Mouse (Mus musculus) mature B cell (primary cell): ENCODE results near the gene Espn.

Experiments
- in situ Hi-C: fragments of 300-500 bp; cut with MboI; formaldehyde crosslinking; loops from 2 replicates; pipeline ENCODE4 v1.14.3; 2019

Espn gene

GRCm38 (mm10) chr4:152178344-152178864, 26.2 kb upstream of the Espn start:
- in situ Hi-C loops = loop anchor here (5.0 kb wide), 1 partner anchor 34 kb away; no protein-coding TSS in a partner anchor

GRCm38 (mm10) chr4:152177537-152178343, 25.6 kb upstream of the Espn start, which contains the start of gene Acot7:
Gene Acot7, plus strand, starts transcription at chr4:152178134.
- in situ Hi-C loops = loop anchor here (5.0 kb wide), 1 partner anchor 35 kb away; no protein-coding TSS in a partner anchor

DNA sequence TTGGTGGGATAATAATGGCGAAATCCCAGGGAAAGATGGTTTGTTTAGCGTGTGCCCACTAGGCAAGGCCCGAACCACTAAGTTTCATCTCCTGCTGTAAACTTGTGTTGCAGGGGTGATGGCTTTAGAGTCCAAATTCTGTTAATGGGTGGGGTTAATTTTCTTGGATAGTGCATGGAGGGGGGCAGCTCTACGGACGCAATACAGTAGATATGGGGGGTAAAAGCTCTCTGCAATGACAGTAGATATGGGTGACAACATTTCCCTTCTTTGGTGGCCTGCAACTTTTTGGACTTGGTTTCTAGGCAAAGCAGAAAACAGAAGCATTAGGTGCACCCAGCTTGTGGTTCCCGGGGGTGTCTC, 25.0 kb upstream of the Espn start:
- in situ Hi-C loops = loop anchor here (5.0 kb wide), 1 partner anchor 35 kb away; no protein-coding TSS in a partner anchor

DNA sequence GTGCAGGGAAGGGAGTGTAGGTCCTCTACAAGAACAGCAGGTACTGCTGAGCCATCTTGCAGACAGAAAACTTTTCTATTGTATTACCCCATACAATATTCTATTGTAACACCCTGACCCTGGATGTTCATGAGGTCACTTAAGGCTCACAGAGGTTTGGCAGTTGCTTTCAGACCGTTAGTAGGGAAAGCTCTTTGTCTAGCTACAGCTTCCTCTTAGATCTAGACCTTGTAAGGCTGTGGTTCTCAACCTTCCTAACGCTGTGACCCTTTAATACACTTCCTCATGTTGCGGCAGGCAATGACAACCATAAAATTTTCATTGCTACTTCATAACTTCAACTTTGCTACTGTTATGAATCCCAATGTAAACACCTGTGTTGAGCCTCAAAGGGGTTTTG, 24.5 kb upstream of the Espn start:
- in situ Hi-C loops = loop anchor here (5.0 kb wide), 1 partner anchor 36 kb away; no protein-coding TSS in a partner anchor

DNA sequence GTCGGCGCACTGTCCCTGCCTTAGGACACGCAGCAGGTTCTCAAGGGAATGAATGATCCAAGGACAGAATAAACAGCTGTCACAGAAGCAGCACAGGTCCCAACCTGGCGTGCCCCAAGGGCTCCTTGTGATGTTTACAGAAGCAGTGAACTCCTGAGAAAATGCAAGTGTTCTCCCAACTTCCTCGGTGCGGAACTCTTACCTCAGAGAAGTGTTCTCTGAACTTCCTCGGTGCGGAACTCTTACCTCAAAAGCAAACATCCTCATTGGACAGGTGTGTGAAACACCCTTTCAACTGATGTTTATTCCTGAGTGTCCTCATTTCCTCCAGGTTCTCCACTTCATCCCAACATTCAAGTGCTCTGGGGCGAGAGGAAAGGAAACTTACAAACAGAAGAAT, 21.8 kb upstream of the Espn start:
- in situ Hi-C loops = loop anchor here (5.0 kb wide), 1 partner anchor 118 kb away; the partner anchor contains the start of gene Hes3

DNA sequence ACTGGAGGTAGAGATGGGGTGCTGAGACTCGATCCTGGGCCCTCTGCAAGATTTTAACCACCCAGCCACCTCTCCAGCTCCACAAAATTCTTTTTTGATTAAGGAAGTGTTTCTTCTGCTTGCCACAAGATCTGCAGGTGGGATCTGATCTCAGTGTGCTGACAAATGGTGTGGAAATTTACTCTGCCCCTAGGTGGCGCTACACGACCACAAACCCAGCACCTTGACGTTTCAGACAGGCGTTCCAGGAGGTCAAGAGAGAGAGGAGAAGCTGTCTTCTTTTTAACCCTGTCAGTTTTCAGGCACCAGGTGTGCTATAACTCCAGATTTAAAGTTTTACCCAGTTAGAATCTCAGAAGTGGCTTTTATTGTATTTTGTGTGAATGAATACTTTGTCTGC, 20.9 kb upstream of the Espn start:
- in situ Hi-C loops = loop anchor here (5.0 kb wide), 1 partner anchor 119 kb away; the partner anchor contains the start of gene Hes3

DNA sequence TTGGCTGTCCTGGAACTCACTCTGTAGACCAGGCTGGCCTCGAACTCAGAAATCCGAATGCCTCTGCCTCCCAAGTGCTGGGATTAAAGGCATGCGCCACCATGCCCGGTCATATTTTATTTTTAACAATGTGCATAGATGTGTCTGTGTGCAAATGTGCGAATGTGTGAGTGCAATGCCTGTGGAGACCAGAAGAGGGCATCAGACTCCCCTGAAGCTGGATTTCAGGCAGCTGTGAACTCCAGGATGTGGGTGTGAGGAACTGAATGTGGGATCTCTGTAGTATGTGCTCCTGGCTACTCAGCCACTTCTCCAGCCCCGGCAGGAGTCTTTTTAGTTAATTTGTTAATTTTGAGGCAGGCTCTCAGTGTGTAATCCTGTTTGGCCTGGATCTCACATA, 19.4 kb upstream of the Espn start:
- in situ Hi-C loops = loop anchor here (5.0 kb wide), 1 partner anchor 121 kb away; the partner anchor contains the start of gene Hes3

- in situ Hi-C loops = loop anchor here (5.0 kb wide), 1 partner anchor 122 kb away; the partner anchor contains the start of gene Hes3
Measured at GRCm38 (mm10) chr4:152170286-152170685, 18.1 kb upstream of the Espn start.

GRCm38 (mm10) chr4:152169103-152169502, 16.9 kb upstream of the Espn start:
- in situ Hi-C loops = no loop called here

DNA sequence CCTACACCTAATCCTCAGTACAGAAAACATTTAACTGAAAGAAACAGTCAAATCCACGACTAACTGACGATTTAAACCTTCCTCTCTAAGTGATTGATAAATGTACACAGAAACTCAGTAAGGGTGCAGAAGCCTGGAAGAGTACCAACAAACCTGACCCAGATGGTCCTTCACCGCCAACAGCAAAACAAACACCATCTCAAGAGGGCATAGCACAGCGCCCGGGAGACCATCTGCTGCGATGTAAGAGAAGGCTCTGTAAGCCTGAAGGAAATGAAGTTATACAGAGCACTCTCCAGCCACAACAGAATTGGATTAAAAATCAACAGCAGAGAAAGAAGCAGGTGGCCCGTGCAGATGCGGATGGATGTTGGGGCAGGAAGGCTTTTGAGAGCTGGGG, 15.9 kb upstream of the Espn start:
- in situ Hi-C loops = no loop called here

- in situ Hi-C loops = no loop called here
Measured at GRCm38 (mm10) chr4:152165036-152165931, 13.1 kb upstream of the Espn start.

GRCm38 (mm10) chr4:152162748-152163147, 10.6 kb upstream of the Espn start:
- in situ Hi-C loops = no loop called here

DNA sequence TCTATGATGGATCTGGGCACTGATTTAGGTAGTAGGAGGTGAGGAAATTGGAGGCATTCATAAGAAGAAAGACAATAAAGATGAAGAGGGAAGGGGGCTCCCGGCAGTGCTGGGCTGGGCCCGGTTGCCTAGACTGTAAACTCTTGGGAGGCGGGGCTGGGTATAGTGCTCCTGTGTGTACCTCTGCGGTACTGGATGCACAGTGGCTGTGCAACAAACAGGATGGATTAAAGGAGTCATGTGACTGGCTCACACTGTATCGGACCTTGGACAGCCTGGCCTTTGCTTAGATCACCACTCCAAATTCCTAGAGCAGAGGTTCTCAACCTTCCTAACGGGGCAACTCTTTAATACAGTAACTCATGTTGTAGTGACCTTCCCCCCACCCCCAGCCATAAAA, 9.4 kb upstream of the Espn start:
- in situ Hi-C loops = no loop called here

GRCm38 (mm10) chr4:152160748-152161147, 8.6 kb upstream of the Espn start:
- in situ Hi-C loops = no loop called here

DNA sequence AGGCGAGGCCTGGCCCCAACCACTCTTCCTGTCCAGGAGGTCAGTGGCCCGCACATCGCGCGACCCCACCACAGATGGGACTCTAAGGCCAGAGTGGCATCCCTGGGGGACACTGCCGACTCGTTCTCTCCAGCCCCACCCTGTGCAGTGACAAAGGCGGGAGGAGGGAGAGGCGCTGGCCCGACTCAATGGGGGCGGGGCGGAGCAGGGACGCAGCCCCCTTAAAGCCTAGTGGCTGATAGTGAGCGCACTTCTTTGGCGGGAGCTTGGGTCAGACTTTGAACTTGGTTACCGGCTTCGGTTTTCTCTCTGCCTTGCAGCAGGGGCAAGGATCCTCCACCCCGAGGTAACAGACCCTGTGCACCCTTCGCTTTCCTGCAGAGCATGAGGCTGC, 7.1 kb upstream of the Espn start:
- in situ Hi-C loops = no loop called here

GRCm38 (mm10) chr4:152158585-152159284, 6.6 kb upstream of the Espn start, which contains the start of gene Hes2:
Gene Hes2, plus strand, starts transcription at chr4:152158867.
- in situ Hi-C loops = no loop called here

DNA sequence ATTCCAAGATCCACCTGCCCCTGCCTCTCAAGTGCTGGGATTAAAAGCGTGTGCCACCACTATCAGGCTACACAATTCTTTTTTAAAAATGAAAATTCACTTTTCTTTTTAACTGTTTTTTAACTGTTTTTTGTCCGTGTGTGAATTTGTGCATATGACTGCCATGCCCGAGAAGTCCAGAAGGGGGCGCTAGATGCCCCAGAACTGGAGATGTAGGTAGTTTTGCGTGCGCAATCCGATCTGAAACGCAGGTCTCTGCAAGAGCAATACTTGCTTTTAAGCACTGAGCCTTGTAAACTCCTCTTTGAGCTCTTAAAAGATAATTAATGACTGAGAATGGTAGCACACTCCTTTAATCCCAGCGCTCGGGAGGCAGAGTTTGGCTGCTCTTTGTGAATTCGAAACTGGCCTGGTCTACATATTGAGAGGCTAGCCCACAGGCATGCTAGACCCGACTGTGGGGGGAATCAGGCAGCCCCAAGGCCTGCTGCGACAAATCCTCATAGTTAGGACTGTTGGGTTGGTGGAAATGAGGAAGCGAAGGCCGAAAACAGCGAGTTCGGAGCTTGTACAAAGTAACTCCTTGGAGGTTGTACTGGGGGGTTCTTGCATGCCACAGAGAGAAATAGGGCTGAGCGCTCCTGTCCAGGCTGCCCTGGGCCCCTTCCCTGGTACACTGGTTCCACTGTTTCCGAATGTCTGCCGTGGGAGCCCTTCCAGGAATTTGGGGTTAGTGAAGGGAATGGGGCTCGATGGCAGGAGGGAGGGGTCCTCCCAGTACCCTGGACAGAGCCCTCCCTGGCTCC, 5.8 kb upstream of the Espn start:
- in situ Hi-C loops = no loop called here

DNA sequence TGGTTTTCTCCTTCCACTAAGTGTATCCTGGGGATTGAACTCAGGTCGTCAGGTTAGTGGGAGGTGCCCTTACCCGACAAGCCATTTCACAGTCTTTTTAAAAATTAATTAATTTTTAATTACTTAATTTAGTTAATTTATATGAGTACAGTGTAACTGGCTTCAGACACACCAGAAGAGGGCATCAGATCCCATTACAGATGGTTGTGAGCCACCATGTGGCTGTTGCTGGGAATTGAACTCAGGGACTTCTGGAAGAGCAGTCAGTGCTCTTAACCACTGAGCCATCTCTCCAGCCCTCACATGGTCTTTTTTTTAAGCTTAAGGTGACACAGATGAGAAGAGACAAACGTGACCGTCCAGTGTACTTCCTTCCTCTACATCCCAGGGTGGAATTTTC, 2.8 kb upstream of the Espn start:
- in situ Hi-C loops = no loop called here

- in situ Hi-C loops = no loop called here
Measured at GRCm38 (mm10) chr4:152153771-152154177, 1.6 kb upstream of the Espn start.

DNA sequence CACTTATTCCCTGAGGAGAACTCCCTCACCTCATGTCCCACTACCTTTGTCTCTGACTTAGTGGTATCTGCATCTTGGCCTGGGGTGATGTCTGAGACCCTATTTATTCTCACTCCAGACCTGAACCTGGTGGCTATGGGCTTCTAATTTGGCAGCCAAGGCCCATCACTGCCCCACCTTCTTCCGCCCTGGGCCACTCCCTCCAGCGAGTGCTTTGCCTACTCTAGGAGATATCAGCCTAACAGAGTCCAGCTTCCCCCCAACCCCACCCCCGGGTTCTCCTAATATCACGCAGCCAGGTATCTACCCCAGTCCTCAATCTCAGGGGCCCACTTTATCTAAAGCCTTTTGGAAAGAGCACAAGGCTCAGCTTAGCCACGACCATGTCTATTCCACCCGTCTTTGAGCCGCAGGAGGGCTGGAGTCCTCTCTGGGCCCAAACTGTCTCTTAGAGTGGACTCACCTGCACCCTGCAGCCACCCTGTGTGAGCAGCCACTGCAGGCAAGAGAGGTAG, 663 bp downstream of the Espn start:
- in situ Hi-C loops = no loop called here
